Mouse (Mus musculus) heart, postnatal 0 days (tissue): Measurements from ENCODE around the gene Tas2r135. TPM values are rescaled to one million over a fixed set of nuclear protein-coding genes. Genes with fewer than 3 reads are reported as not detected.

Source experiments
- ATAC-seq: fragments of 200-750 bp; cut with Nextera tagmentation; 2 replicates; pipeline ENCODE4 v1.8.0; 2017; ENCODE audit warnings: low read depth, moderate number of reproducible peaks, moderate library complexity; ENCODE audit not compliant: insufficient read depth
- DNase-seq: peaks from one replicate; pipeline ENCODE4 v3.0.0-alpha.2; 2016; ENCODE audit warnings: low spot score
- H3K27ac ChIP-seq: fragments of 300-500 bp; sonication (generic); 2 replicates; pipeline ENCODE4 v1.5.1; 2014; ENCODE audit warnings: low read depth, mild to moderate bottlenecking
- H3K27me3 ChIP-seq: fragments of 300-500 bp; sonication (generic); 2 replicates; pipeline ENCODE4 v1.6.1; 2014; ENCODE audit warnings: low read length, mixed read lengths; ENCODE audit not compliant: control insufficient read depth, insufficient read depth
- H3K36me3 ChIP-seq: fragments of 300-500 bp; sonication (generic); replicated peaks from 2 replicates; pipeline ENCODE4 v1.6.1; 2014; ENCODE audit warnings: low read length, mixed read lengths; ENCODE audit not compliant: control insufficient read depth, insufficient read depth
- H3K4me1 ChIP-seq: fragments of 300-500 bp; sonication (generic); 2 replicates; pipeline ENCODE4 v1.6.1; 2014; ENCODE audit warnings: antibody characterized with exemption; ENCODE audit not compliant: control insufficient read depth, insufficient read depth
- H3K4me2 ChIP-seq: fragments of 300-500 bp; sonication (generic); 2 replicates; pipeline ENCODE4 v1.6.1; 2014; ENCODE audit warnings: low read depth, mild to moderate bottlenecking, low read length, moderate library complexity
- H3K4me3 ChIP-seq: fragments of 300-500 bp; sonication (generic); 2 replicates; pipeline ENCODE4 v1.5.1; 2014; ENCODE audit warnings: low read depth, low read length
- H3K9ac ChIP-seq: fragments of 300-500 bp; sonication (generic); replicated peaks from 2 replicates; pipeline ENCODE4 v1.6.1; 2014; ENCODE audit warnings: low read depth, low read length, mixed read lengths
- H3K9me3 ChIP-seq: fragments of 300-500 bp; sonication (generic); replicated peaks from 2 replicates; pipeline ENCODE4 v1.6.1; 2016; ENCODE audit warnings: low read length; ENCODE audit not compliant: control insufficient read depth
- CTCF ChIP-seq: IDR thresholded peaks from 2 replicates; pipeline ENCODE4 v1.5.1; 2016; ENCODE audit warnings: antibody characterized with exemption, control low read depth, low read depth
- EP300 ChIP-seq: IDR thresholded peaks from 2 replicates; pipeline ENCODE4 v1.6.1; 2016; ENCODE audit warnings: antibody characterized with exemption, low read depth
- WGBS: fragments of 180-500 bp; shearing (Covaris S2); extraction: QIAGEN DNeasy Blood & Tissue Kit; methylation state at CpG from one replicate; pipeline ENCODE4 v1.1.7; 2014; 5-methylcytosine and 5-hydroxymethylcytosine counted together
- polyA plus RNA-seq: library from polyadenylated mRNA; unstranded; fragments of >200 nt; fragmentation: Nextera tagmentation; extraction: Ambion mirVana; gene quantifications from 2 replicates; pipeline ENCODE4 v1.2.1, GENCODE M21; 2015
- total RNA-seq: library from RNA; depleted of rRNA; stranded (reverse); fragments of >200 nt; gene quantifications from 2 replicates; pipeline ENCODE4 v1.2.3, GENCODE M21; 2014; ENCODE audit warnings: low replicate concordance

Tas2r135 gene
- total and polyA plus RNA-seq, 2 experiments from 2014 or later, result not detected

DNA sequence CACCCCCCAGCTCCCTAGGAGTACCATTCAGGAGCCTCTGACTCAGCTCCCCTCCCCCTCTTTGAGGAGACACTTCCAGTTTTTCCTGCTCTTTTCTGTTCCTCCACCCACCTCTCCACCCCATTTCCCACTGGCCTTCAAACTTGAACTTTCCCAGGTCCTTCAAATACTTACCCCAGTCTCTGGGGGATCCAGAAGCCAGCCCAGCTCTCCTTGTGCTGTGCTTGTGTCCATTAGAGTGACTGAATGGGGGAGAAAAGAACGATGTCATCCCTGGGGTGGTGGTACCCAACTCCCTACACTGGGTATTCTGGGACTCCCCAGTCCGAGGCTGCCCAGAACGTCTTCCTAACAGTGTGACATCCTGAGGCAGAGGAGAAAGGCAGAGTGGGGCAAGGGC, 33.2 kb upstream of the Tas2r135 start:
- no peak overlapping the region for H3K4me2 ChIP-seq
- H3K27ac ChIP-seq, result no peak overlapping the region; the same call in 1 of the 2 replicates
- H3K9me3 ChIP-seq, result no peaks in the 10 kb centered on the region
- H3K36me3 ChIP-seq, result no peaks in the 10 kb centered on the region
- no peak overlapping the region for H3K4me3 ChIP-seq
- H3K4me1 ChIP-seq, result peaks cover 29% of the 10 kb centered on the region
- ATAC-seq (no peak), DNase-seq (no peak)
- WGBS, result 26% methylated on average over 3 of the region's 3 CpGs
- no peak for TF ChIP-seq CTCF
- no peak for TF ChIP-seq EP300
- no peak overlapping the region for H3K9ac ChIP-seq
- H3K27me3 ChIP-seq, result no peaks in the 10 kb centered on the region

DNA sequence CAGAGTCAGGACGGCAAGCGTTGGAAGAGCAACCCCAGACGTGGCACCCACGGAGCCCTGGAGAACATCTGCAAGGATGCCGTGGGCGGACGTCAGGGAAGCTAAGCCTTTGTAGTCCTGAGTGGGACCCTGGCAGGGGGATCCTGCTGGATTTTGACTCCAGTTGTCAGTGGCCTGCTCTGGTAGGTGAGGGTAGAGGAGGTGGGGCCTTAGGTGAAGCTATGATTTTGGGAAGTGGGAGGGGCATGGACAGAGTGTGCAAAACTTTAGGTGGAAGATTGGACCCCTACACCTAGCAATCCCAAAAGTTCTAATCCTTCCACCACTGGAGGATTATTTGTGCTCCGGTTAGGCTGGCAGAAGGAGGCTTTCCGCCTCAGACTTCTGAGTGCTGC, 32.8 kb upstream of the Tas2r135 start:
- H3K4me1 ChIP-seq, result peaks cover 29% of the 10 kb centered on the region
- H3K9me3 ChIP-seq, result no peaks in the 10 kb centered on the region

GRCm38 (mm10) chr6:42372816-42373547, 32.3 kb upstream of the Tas2r135 start, which contains the start of gene Epha1:
Epha1 (minus strand) TSS chr6:42373268.
- Histone ChIP-seq H3K36me3 (no peaks in the 10 kb centered on the region), H3K4me1 (peaks cover 29% of the 10 kb centered on the region), H3K9me3 (no peaks in the 10 kb centered on the region), H3K4me3 (peak within 1 kb of the TSS; percentile 45), H3K4me2 (peak within 1 kb of the TSS; percentile 91), H3K27me3 (no peaks in the 10 kb centered on the region), H3K27ac (peak within 1 kb of the TSS; percentile 19; the same call in 1 of the 2 replicates), H3K9ac (peak within 1 kb of the TSS; percentile 46)
- WGBS, result 3% methylated on average over 29 of the region's 36 CpGs
- TF ChIP-seq EP300 (no peak), CTCF (peak; percentile 41)
- 0 out of 2 replicates have a peak, but pooled peaks have one; percentile 22 for ATAC-seq
- DNase-seq, result peak; percentile 48

More for the DNA sequence above, 32.8 kb upstream of the Tas2r135 start:
- H3K4me3 ChIP-seq, result no peak overlapping the region
- DNase-seq, result no peak
- no peak overlapping the region for H3K9ac ChIP-seq
- no peaks in the 10 kb centered on the region for H3K36me3 ChIP-seq
- H3K27me3 ChIP-seq, result no peaks in the 10 kb centered on the region
- TF ChIP-seq CTCF (no peak), EP300 (no peak)
- no peak overlapping the region; the same call in 1 of the 2 replicates for H3K27ac ChIP-seq
- ATAC-seq, result no peak
- WGBS, result 53% methylated on average over 9 of the region's 9 CpGs
- H3K4me2 ChIP-seq, result peak overlapping the region; percentile 91; the same call in 1 of the 2 replicates

DNA sequence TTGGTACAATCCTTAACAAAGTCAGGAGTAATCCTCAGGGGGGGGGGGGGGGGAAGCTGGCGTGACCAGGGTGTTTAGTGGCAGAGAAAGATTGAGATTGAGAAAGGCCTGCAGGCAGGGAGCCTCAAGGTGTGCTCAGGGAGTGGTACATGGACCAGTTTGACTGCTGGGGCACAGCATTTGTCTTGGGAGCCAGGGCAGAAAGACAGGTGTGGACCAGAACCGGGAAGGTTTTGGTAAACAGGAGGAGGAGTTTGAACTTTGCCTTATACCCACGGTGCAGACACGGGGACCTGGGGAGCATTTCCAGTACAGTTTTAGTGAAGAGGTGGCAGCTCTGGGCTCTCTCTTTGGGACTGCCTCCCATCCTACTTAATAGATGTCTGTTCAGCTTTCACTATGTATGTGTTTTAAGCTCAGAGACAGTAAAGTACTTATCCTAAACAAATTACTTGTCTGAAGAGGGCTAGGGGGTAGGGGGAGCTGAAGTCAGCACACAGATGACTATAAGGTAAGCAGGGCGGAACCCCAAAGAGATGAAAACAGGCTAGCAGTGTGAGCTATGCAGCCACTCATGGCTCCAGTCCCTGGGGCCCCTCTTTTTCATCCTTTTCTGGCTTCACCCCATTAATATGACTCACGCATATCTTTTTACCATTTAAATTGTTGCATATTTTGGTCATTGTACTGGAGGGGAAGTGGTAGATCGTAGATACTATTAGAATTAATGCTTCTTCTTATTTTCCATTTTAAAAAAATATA, 31.4 kb upstream of the Tas2r135 start:
- H3K36me3 ChIP-seq, result no peaks in the 10 kb centered on the region
- H3K9ac ChIP-seq, result peak overlapping the region; percentile 46
- no peak for TF ChIP-seq CTCF
- no peak for TF ChIP-seq EP300
- no peak for ATAC-seq
- H3K4me2 ChIP-seq, result peak overlapping the region; percentile 91
- peaks cover 29% of the 10 kb centered on the region for H3K4me1 ChIP-seq
- H3K4me3 ChIP-seq, result peak overlapping the region; percentile 45
- DNase-seq, result no peak
- H3K9me3 ChIP-seq, result no peaks in the 10 kb centered on the region
- 36% methylated on average over 7 of the region's 7 CpGs for WGBS
- no peak overlapping the region for H3K27ac ChIP-seq
- no peaks in the 10 kb centered on the region for H3K27me3 ChIP-seq

DNA sequence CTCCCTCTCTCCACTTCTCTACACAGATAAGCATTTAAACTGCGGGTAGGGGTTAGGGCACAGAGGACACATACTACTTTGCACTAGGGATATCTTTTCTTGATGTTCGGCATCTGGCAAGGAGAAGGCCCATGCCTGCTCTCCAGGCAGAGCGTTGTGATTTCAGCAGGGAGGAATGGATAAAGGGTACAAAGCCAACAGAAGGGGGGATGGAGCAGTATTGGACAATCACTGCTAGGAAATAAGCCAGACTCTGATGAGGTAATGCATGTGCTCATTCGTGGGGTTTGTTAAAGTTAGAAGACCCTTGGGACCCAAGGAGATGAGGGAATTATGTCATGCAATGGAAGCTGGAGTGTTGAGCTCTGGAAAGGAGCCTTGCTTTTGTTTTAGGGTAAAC, 30.5 kb upstream of the Tas2r135 start:
- Histone ChIP-seq H3K36me3 (no peaks in the 10 kb centered on the region), H3K4me3 (no peak overlapping the region), H3K9me3 (no peaks in the 10 kb centered on the region), H3K9ac (no peak overlapping the region), H3K27ac (peak overlapping the region; percentile 78), H3K4me2 (no peak overlapping the region), H3K27me3 (no peaks in the 10 kb centered on the region), H3K4me1 (peaks cover 29% of the 10 kb centered on the region)
- WGBS, result 15% methylated on average over 4 of the region's 4 CpGs
- DNase-seq (peak; percentile 60), ATAC-seq (peak; percentile 39)
- no peak for TF ChIP-seq EP300
- TF ChIP-seq CTCF, result no peak
